Mouse (Mus musculus) bone marrow, adult 2 months (tissue): ENCODE results near the gene Nr3c2.

ENCODE experiments used
- CTCF ChIP-seq: fragments of 200-500 bp; IDR thresholded peaks from 2 replicates; pipeline ENCODE4 v1.5.1; 2011; ENCODE audit warnings: low read length, control low read depth; ENCODE audit not compliant: control insufficient read depth, insufficient read depth
- POLR2A ChIP-seq: fragments of 200-500 bp; IDR thresholded peaks from 2 replicates; pipeline ENCODE4 v1.6.1; 2011; ENCODE audit warnings: low read depth, mild to moderate bottlenecking, control low read depth, low read length, borderline replicate concordance; ENCODE audit not compliant: control insufficient read depth

GRCm38 (mm10) chr8:76898721-76899410, 376 bp upstream of the Nr3c2 start:
- TF ChIP-seq POLR2A (no peak), CTCF (no peak)
